Mouse (Mus musculus): ENCODE results near the gene Zfp668. TPM values are rescaled to one million over a fixed set of nuclear protein-coding genes. Genes with fewer than 3 reads are reported as not detected.
"Not testable (repeated sequence)": the region's sequence is repeated elsewhere in the genome, so short reads cannot be mapped to it uniquely, and the experiment has no call there.

The Zfp668 gene
- total and polyA plus RNA-seq, 3 experiments, result 2.2 to 4.1 (median 3.4) TPM

GRCm38 (mm10) chr7:127837878-127838277 lies 38.8 kb downstream of the Zfp668 start:
- peak; percentile 15; the same call in 1 of the 2 replicates for TF ChIP-seq CTCF (IDR thresholded peaks at IDR 0.05)
- H3K27ac ChIP-seq; H3K36me3 ChIP-seq (ENCODE audit: control insufficient read depth, insufficient read depth, low read length); H3K9ac ChIP-seq (ENCODE audit: low read depth, low read length); H3K4me1 ChIP-seq (ENCODE audit: control insufficient read depth, insufficient read depth, low read length); H3K4me3 ChIP-seq; intact Hi-C loops (cut with DNase I); DNase-seq; H3K27me3 ChIP-seq (ENCODE audit: control insufficient read depth, insufficient read depth, low read length); H3K79me2 ChIP-seq (replicated peaks; ENCODE audit: control insufficient read depth, insufficient read depth, low read length): not testable (repeated sequence)
- WGBS, result 81% methylated on average over 4 of the region's 4 CpGs

GRCm38 (mm10) chr7:127837473-127837872 lies 39.2 kb downstream of the Zfp668 start:
- Histone ChIP-seq H3K4me3 (no peak overlapping the region), H3K9ac (ENCODE audit: low read depth, low read length) (no peak overlapping the region), H3K4me1 (ENCODE audit: control insufficient read depth, insufficient read depth, low read length) (peaks cover 2% of the 10 kb centered on the region; the same call in 1 of the 2 replicates), H3K27ac (no peak overlapping the region), H3K36me3 (ENCODE audit: control insufficient read depth, insufficient read depth, low read length) (no peaks in the 10 kb centered on the region), H3K27me3 (ENCODE audit: control insufficient read depth, insufficient read depth, low read length) (no peaks in the 10 kb centered on the region), H3K79me2 (replicated peaks; ENCODE audit: control insufficient read depth, insufficient read depth, low read length) (no peaks in the 10 kb centered on the region)
- intact Hi-C loops (cut with DNase I), result no loop called here
- 91% methylated on average over 5 of the region's 5 CpGs for WGBS
- no peak for DNase-seq
- TF ChIP-seq EP300 (IDR thresholded peaks at IDR 0.05; ENCODE audit: insufficient read depth, low read depth, low read length) (no peak), POLR2A (IDR thresholded peaks at IDR 0.05; ENCODE audit: insufficient read depth, low read depth, low read length) (no peak), CTCF (IDR thresholded peaks at IDR 0.05) (no peak)

- no peak overlapping the region for H3K4me3 ChIP-seq
- H3K79me2 ChIP-seq (replicated peaks; ENCODE audit: control insufficient read depth, insufficient read depth, low read length), result no peaks in the 10 kb centered on the region
- no peaks in the 10 kb centered on the region for H3K27me3 ChIP-seq (ENCODE audit: control insufficient read depth, insufficient read depth, low read length)
- no peaks in the 10 kb centered on the region for H3K4me1 ChIP-seq (ENCODE audit: control insufficient read depth, insufficient read depth, low read length)
- H3K9ac ChIP-seq (ENCODE audit: low read depth, low read length), result no peak overlapping the region
- no peak for DNase-seq
- no peaks in the 10 kb centered on the region for H3K36me3 ChIP-seq (ENCODE audit: control insufficient read depth, insufficient read depth, low read length)
- no peak overlapping the region for H3K27ac ChIP-seq
- 81% methylated on average over 2 of the region's 2 CpGs for WGBS
- intact Hi-C loops (cut with DNase I), result no loop called here
- TF ChIP-seq EP300 (IDR thresholded peaks at IDR 0.05; ENCODE audit: insufficient read depth, low read depth, low read length), result no peak
- TF ChIP-seq POLR2A (IDR thresholded peaks at IDR 0.05; ENCODE audit: insufficient read depth, low read depth, low read length), result no peak
- TF ChIP-seq CTCF (IDR thresholded peaks at IDR 0.05), result no peak
These were observed 41.1 kb downstream of the Zfp668 start for GRCm38 (mm10) chr7:127835550-127835949.

GRCm38 (mm10) chr7:127824176-127824871 lies 52.3 kb downstream of the Zfp668 start, which contains the start of the genes Stx4a and Stx1b:
TSS of gene Stx4a (plus strand) at chr7:127824294.
TSS of gene Stx1b (minus strand) at chr7:127824549.
- TF ChIP-seq EP300 (IDR thresholded peaks at IDR 0.05; ENCODE audit: insufficient read depth, low read depth, low read length) (no peak), POLR2A (IDR thresholded peaks at IDR 0.05; ENCODE audit: insufficient read depth, low read depth, low read length) (no peak), CTCF (IDR thresholded peaks at IDR 0.05) (no peak)
- Histone ChIP-seq H3K79me2 (replicated peaks; ENCODE audit: control insufficient read depth, insufficient read depth, low read length) (no peaks in the 10 kb centered on the region), H3K27me3 (ENCODE audit: control insufficient read depth, insufficient read depth, low read length) (no peaks in the 10 kb centered on the region), H3K36me3 (ENCODE audit: control insufficient read depth, insufficient read depth, low read length) (no peaks in the 10 kb centered on the region), H3K4me3 (peak within 1 kb of the TSS; percentile 28; the same call in 1 of the 2 replicates), H3K27ac (no peak within 1 kb of the TSS), H3K4me1 (ENCODE audit: control insufficient read depth, insufficient read depth, low read length) (no peaks in the 10 kb centered on the region), H3K9ac (ENCODE audit: low read depth, low read length) (peak within 1 kb of the TSS; percentile 63; the same call in 1 of the 2 replicates)
- intact Hi-C loops (cut with DNase I), result no loop called here
- WGBS, result 15% methylated on average over 34 of the region's 38 CpGs
- no peak for DNase-seq

GRCm38 (mm10) chr7:127823236-127824171 lies 53.1 kb downstream of the Zfp668 start:
- no peaks in the 10 kb centered on the region for H3K36me3 ChIP-seq (ENCODE audit: control insufficient read depth, insufficient read depth, low read length)
- H3K9ac ChIP-seq (ENCODE audit: low read depth, low read length), result no peak overlapping the region
- peak overlapping the region; percentile 28; the same call in 1 of the 2 replicates for H3K4me3 ChIP-seq
- no peak for DNase-seq
- 84% methylated on average over 11 of the region's 11 CpGs for WGBS
- no peaks in the 10 kb centered on the region for H3K4me1 ChIP-seq (ENCODE audit: control insufficient read depth, insufficient read depth, low read length)
- no peaks in the 10 kb centered on the region for H3K27me3 ChIP-seq (ENCODE audit: control insufficient read depth, insufficient read depth, low read length)
- no peak for TF ChIP-seq POLR2A (IDR thresholded peaks at IDR 0.05; ENCODE audit: insufficient read depth, low read depth, low read length)
- TF ChIP-seq CTCF (IDR thresholded peaks at IDR 0.05), result 0 out of 2 replicates have a peak, but pooled peaks have one; percentile 19
- no peak overlapping the region for H3K27ac ChIP-seq
- no peaks in the 10 kb centered on the region for H3K79me2 ChIP-seq (replicated peaks; ENCODE audit: control insufficient read depth, insufficient read depth, low read length)
- intact Hi-C loops (cut with DNase I), result no loop called here

- no peak for DNase-seq
- intact Hi-C loops (cut with DNase I), result no loop called here
These were observed 54.1 kb downstream of the Zfp668 start for GRCm38 (mm10) chr7:127822494-127822893.

More at GRCm38 (mm10) chr7:127822494-127822893, 54.1 kb downstream of the Zfp668 start:
- no peak overlapping the region for H3K4me3 ChIP-seq
- H3K9ac ChIP-seq (ENCODE audit: low read depth, low read length), result no peak overlapping the region
- no peaks in the 10 kb centered on the region for H3K36me3 ChIP-seq (ENCODE audit: control insufficient read depth, insufficient read depth, low read length)
- TF ChIP-seq CTCF (IDR thresholded peaks at IDR 0.05) (no peak), EP300 (IDR thresholded peaks at IDR 0.05; ENCODE audit: insufficient read depth, low read depth, low read length) (no peak), POLR2A (IDR thresholded peaks at IDR 0.05; ENCODE audit: insufficient read depth, low read depth, low read length) (no peak)
- no peaks in the 10 kb centered on the region for H3K79me2 ChIP-seq (replicated peaks; ENCODE audit: control insufficient read depth, insufficient read depth, low read length)
- 83% methylated on average over 3 of the region's 3 CpGs for WGBS
- H3K27ac ChIP-seq, result no peak overlapping the region
- H3K27me3 ChIP-seq (ENCODE audit: control insufficient read depth, insufficient read depth, low read length), result no peaks in the 10 kb centered on the region
- H3K4me1 ChIP-seq (ENCODE audit: control insufficient read depth, insufficient read depth, low read length), result no peaks in the 10 kb centered on the region

Measured in heart, adult 2 months (tissue).